Mouse (Mus musculus) ES-Bruce4 (cell line): ENCODE measurements around the gene Mycbp2. TPM values are rescaled to one million over a fixed set of nuclear protein-coding genes. Genes with fewer than 3 reads are reported as not detected.

ENCODE experiments used
- H3K27ac ChIP-seq: 2 replicates; pipeline ENCODE4 v1.5.1; 2012; ENCODE audit warnings: low read length, inconsistent platforms; ENCODE audit not compliant: insufficient read depth
- H3K27me3 ChIP-seq: 2 replicates; pipeline ENCODE4 v1.6.1; 2012; ENCODE audit warnings: mild to moderate bottlenecking, low read length, inconsistent platforms; ENCODE audit not compliant: control insufficient read depth, poor library complexity, insufficient read depth, severe bottlenecking
- H3K36me3 ChIP-seq: 2 replicates; pipeline ENCODE4 v1.6.1; 2012; ENCODE audit warnings: inconsistent platforms, mild to moderate bottlenecking, low read length, moderate library complexity; ENCODE audit not compliant: control insufficient read depth, poor library complexity, insufficient read depth, severe bottlenecking
- H3K4me1 ChIP-seq: one replicate; pipeline ENCODE4 v1.8.1; 2011; ENCODE audit warnings: low read length; ENCODE audit not compliant: control insufficient read depth, insufficient read depth
- H3K4me3 ChIP-seq: 2 replicates; pipeline ENCODE4 v1.5.1; 2011; ENCODE audit warnings: low read depth, mild to moderate bottlenecking, low read length
- H3K9ac ChIP-seq: 2 replicates; pipeline ENCODE4 v1.6.1; 2012; ENCODE audit warnings: low read depth, mild to moderate bottlenecking, inconsistent platforms; ENCODE audit not compliant: poor library complexity, severe bottlenecking
- H3K9me3 ChIP-seq: replicated peaks from 2 replicates; pipeline ENCODE4 v1.6.1; 2012; ENCODE audit warnings: mild to moderate bottlenecking, low read length, inconsistent platforms; ENCODE audit not compliant: control insufficient read depth, poor library complexity, insufficient read depth, severe bottlenecking
- CTCF ChIP-seq: IDR thresholded peaks from one replicate; pipeline ENCODE4 v1.8.1; 2011; ENCODE audit warnings: low read depth, low read length
- EP300 ChIP-seq: IDR thresholded peaks from 2 replicates; pipeline ENCODE4 v1.6.1; 2011; ENCODE audit warnings: low read depth, low read length; ENCODE audit not compliant: insufficient read depth
- POLR2A ChIP-seq: IDR thresholded peaks from one replicate; pipeline ENCODE4 v1.8.1; 2011; ENCODE audit warnings: low read length; ENCODE audit not compliant: insufficient read depth
- polyA plus RNA-seq: library from polyadenylated mRNA; stranded (reverse); fragments of >200 nt; gene quantifications from 2 replicates; pipeline ENCODE4 v1.2.4, GENCODE M21; 2011; ENCODE audit warnings: low read depth; ENCODE audit not compliant: missing spikeins, insufficient read depth, insufficient read length

Gene Mycbp2
- polyA plus RNA-seq, 1 experiment: 45.7 TPM

DNA sequence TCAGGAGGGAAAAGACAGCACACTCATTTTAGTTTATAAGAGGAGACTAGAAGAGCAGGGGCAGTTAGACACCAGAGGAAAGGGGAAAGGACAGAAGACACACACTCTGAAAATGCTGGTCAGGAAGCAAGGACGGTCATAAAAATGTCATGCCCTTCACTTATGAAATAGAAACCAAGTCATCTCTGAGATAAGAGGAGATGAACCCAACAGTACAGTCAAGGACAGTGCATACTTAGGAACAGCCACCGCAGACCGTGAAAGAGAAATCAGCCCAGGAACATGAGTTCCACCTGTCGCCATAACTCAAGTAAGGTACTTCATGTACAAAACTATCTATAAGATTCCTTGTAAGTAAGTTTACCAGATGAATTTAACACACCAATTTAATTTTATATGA, 33.7 kb downstream of the Mycbp2 start:
- no peak overlapping the region for H3K27ac ChIP-seq
- H3K36me3 ChIP-seq: peaks cover 3% of the 10 kb centered on the region; the same call in 1 of the 2 replicates
- H3K9me3 ChIP-seq: peaks cover 7% of the 10 kb centered on the region
- no peak overlapping the region for H3K9ac ChIP-seq
- H3K4me3 ChIP-seq: no peak overlapping the region
- H3K4me1 ChIP-seq: no peaks in the 10 kb centered on the region
- TF ChIP-seq POLR2A (no peak), EP300 (no peak), CTCF (no peak)
- no peaks in the 10 kb centered on the region for H3K27me3 ChIP-seq

DNA sequence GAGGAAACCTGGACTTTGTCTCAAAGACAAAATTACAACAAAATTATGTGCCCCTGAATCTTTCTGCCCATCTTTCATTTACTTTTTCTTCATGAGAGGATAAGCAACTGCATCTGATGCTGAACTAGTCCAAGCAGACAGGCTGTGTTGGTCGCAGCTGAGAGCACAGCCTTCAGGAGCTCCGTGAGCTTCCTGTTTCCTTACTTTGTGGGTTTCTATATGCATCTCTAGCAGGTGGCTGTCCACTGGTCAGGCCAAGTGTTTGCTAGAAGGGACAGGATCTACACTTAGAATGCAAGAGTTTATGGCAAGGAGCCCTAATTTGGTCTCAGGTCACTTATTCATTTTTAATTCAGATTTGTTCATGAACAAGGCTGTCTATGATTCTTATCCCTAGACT, 50.4 kb downstream of the Mycbp2 start:
- Histone ChIP-seq H3K4me3 (no peak overlapping the region), H3K27ac (no peak overlapping the region), H3K4me1 (no peaks in the 10 kb centered on the region), H3K27me3 (no peaks in the 10 kb centered on the region), H3K9me3 (no peaks in the 10 kb centered on the region), H3K9ac (no peak overlapping the region), H3K36me3 (no peaks in the 10 kb centered on the region)
- TF ChIP-seq POLR2A (no peak), EP300 (no peak)

DNA sequence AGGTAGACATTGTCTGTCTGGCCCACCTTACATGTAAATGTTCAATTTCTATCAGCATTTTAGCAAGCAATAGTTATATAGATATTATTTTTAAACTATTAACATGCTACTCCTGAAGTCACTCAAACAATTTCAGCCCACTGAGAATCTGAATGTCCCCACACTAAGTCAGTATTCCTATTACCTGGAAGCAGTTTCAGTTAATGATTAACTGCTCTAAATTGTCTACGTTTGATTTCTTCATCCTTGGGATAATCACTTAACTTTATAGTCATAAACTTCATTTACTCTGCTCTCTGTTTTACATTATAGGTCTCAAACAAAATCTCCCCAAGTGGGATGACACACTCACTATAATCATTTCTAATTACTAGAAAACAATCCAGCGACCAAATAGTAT, 60.0 kb downstream of the Mycbp2 start:
- no peak overlapping the region for H3K4me3 ChIP-seq
- no peak overlapping the region for H3K27ac ChIP-seq
- H3K4me1 ChIP-seq: no peaks in the 10 kb centered on the region
- no peaks in the 10 kb centered on the region for H3K27me3 ChIP-seq
- no peak for TF ChIP-seq POLR2A
- TF ChIP-seq EP300: no peak
- no peak for TF ChIP-seq CTCF
- peaks cover 2% of the 10 kb centered on the region; the same call in 1 of the 2 replicates for H3K36me3 ChIP-seq
- H3K9ac ChIP-seq: no peak overlapping the region
- H3K9me3 ChIP-seq: no peaks in the 10 kb centered on the region

DNA sequence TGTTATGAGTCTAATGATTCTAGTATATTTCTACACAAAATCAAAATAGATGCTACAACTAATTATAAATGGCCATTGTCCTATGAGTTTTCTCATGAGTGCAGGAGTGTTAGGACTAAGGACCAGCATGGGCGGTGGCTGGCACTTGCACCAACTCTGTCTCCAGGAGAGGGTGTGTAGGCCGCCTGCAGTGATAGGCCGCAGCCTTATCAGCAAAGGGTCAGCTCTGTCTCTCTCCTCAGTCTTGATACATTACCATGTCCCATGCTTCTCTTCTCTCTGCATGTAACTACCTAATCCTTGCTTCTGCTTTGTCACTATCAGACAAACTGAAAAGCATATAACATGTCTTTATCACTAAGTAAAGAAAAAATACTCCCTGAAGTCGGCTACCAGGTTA, 69.9 kb downstream of the Mycbp2 start:
- Histone ChIP-seq H3K4me3 (no peak overlapping the region), H3K9ac (no peak overlapping the region), H3K36me3 (peaks cover 2% of the 10 kb centered on the region; the same call in 1 of the 2 replicates), H3K9me3 (no peaks in the 10 kb centered on the region), H3K27me3 (no peaks in the 10 kb centered on the region), H3K4me1 (no peaks in the 10 kb centered on the region), H3K27ac (no peak overlapping the region)
- no peak for TF ChIP-seq EP300
- no peak for TF ChIP-seq POLR2A
- no peak for TF ChIP-seq CTCF

DNA sequence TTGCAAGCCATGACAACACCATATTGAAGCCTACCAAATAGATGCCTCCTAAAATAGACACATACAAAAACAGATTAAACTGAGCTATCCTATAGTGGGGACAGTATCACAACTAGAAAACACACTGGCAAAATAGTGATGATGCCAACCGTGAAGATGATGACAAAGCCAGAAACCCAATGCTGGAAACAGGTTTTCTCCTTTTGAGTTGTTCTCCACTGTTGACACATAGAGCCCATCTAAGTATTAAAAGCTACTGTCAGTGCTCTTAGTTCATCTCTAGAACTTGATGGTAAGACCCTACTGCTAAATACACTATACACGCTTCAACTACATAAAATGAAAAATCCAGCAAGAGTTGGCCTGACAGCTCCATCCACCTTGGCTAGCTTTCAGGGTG, 86.2 kb downstream of the Mycbp2 start:
- Histone ChIP-seq H3K9me3 (no peaks in the 10 kb centered on the region), H3K27me3 (no peaks in the 10 kb centered on the region), H3K9ac (no peak overlapping the region), H3K4me3 (no peak overlapping the region), H3K4me1 (no peaks in the 10 kb centered on the region), H3K36me3 (no peaks in the 10 kb centered on the region), H3K27ac (no peak overlapping the region)
- TF ChIP-seq POLR2A (no peak), EP300 (no peak), CTCF (no peak)

DNA sequence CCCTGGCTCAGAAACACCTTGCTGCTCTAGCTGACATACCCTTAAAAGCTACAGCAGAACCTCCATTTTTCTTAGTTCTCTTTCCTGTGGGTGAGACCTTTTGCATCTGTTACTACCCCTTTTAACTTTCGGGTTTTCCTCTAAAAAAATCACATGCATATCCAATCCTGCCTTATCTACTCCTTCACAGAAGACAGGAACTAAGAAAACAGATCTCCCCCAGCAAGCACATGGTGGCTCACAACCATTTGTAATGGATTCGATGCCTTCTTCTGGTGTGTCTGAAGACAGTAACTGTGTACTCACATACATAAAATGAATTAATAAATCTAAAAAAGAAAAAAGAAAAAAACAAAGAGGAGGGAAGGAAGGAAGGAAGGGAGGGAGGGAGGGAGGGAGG, 87.9 kb downstream of the Mycbp2 start:
- TF ChIP-seq CTCF (no peak), POLR2A (no peak), EP300 (no peak)
- no peak overlapping the region for H3K27ac ChIP-seq
- no peaks in the 10 kb centered on the region for H3K4me1 ChIP-seq
- no peak overlapping the region for H3K4me3 ChIP-seq
- H3K9me3 ChIP-seq: no peaks in the 10 kb centered on the region
- H3K9ac ChIP-seq: no peak overlapping the region
- no peaks in the 10 kb centered on the region for H3K36me3 ChIP-seq
- no peaks in the 10 kb centered on the region for H3K27me3 ChIP-seq

DNA sequence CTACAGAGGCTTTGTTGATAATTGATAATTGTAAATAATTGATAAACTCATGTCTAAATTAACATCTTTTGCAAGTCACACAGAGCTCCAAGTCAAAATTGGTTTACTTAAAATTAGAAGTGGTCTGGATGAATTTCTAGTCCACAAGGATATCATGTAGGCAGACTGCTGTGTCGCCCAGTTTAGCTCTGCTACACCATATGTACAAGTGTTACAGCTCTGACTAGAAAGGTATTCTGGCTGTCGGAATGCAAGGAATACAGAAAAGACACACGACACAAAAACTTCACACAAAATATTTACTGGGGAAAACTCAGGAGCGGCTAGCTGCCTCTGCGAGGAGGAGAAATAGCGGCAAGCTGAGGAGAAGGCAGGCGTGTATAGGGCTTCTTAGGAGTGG, 89.7 kb downstream of the Mycbp2 start:
- TF ChIP-seq CTCF (no peak), EP300 (no peak), POLR2A (no peak)

More for the DNA sequence above, 89.7 kb downstream of the Mycbp2 start:
- Histone ChIP-seq H3K36me3 (no peaks in the 10 kb centered on the region), H3K9ac (no peak overlapping the region), H3K27ac (no peak overlapping the region), H3K4me1 (no peaks in the 10 kb centered on the region), H3K9me3 (no peaks in the 10 kb centered on the region), H3K4me3 (no peak overlapping the region), H3K27me3 (no peaks in the 10 kb centered on the region)
